11 mouse cellular contexts compared by ENCODE assay signal in genomic region chr2:157471737-157472136, GRCm38 (mm10). TPM values are rescaled to one million over a fixed set of nuclear protein-coding genes. Genes with fewer than 3 reads are reported as not detected.
DNase-seq lines count a peak whose midpoint lies in the region; ATAC-seq lines count a peak whose summit lies in the region.
"Had no signal": no experiment of that assay in that cellular context is flagged by ENCODE, and none has a peak within 500 bp of the region (broad histone marks: within the 10 kb centered on the region; RNA-seq: fewer than 3 reads in every experiment).

No protein-coding gene starts in this region.

- 24% methylated on average over 6 of the region's 6 CpGs for WGBS in heart, embryonic 10.5 days
- WGBS in hindbrain, embryonic 13.5 days: 69% methylated on average over 6 of the region's 6 CpGs
- 76% methylated on average over 6 of the region's 6 CpGs for WGBS in midbrain, embryonic 13.5 days

- H3K4me3 ChIP-seq in heart, embryonic 10.5 days: no peak overlapping the region
- H3K4me3 ChIP-seq in hindbrain, embryonic 13.5 days: no peak overlapping the region
- H3K4me3 ChIP-seq in midbrain, embryonic 13.5 days (replicated peaks): no peak overlapping the region
- H3K4me3 ChIP-seq: heart, adult 2 months had no signal

- no peaks in the 10 kb centered on the region for H3K27me3 ChIP-seq in heart, embryonic 10.5 days (ENCODE audit: insufficient read depth, poor library complexity, severe bottlenecking)
- no peaks in the 10 kb centered on the region for H3K27me3 ChIP-seq in hindbrain, embryonic 13.5 days
- H3K27me3 ChIP-seq in midbrain, embryonic 13.5 days: no peaks in the 10 kb centered on the region

- ATAC-seq in hindbrain, embryonic 13.5 days (ENCODE audit: low FRiP score): no peak
- no peak for ATAC-seq in midbrain, embryonic 13.5 days

- no peak for DNase-seq in heart, embryonic 10.5 days (ENCODE audit: low spot score)
- no peak for DNase-seq in heart, adult 8-10 months (ENCODE audit: low spot score)
- peak; percentile 19 for DNase-seq in NIH3T3 (ENCODE audit: low read depth)
- no peak for DNase-seq in spleen, postnatal 4 days (ENCODE audit: low spot score in 2 of 2)
- DNase-seq in testis, postnatal 14 days (ENCODE audit: low spot score): no peak
- DNase-seq in layer of hippocampus, adult 9-11 months: no peak
- DNase-seq: cerebellum, adult 11-12 months; heart, adult 2 months; kidney, adult 9 months had no signal

- H3K27ac ChIP-seq in heart, embryonic 10.5 days: peak overlapping the region; percentile 56; the same call in 1 of the 2 replicates
- H3K27ac ChIP-seq in hindbrain, embryonic 13.5 days: peak overlapping the region; percentile 94; the same call in 1 of the 2 replicates
- peak overlapping the region; percentile 94 for H3K27ac ChIP-seq in midbrain, embryonic 13.5 days
- H3K27ac ChIP-seq: heart, adult 2 months had no signal

- peaks cover 70% of the 10 kb centered on the region for H3K4me1 ChIP-seq in heart, embryonic 10.5 days
- H3K4me1 ChIP-seq in hindbrain, embryonic 13.5 days (replicated peaks): peaks cover 69% of the 10 kb centered on the region
- peaks cover 73% of the 10 kb centered on the region for H3K4me1 ChIP-seq in midbrain, embryonic 13.5 days (replicated peaks)

- H3K9me3 ChIP-seq in heart, embryonic 10.5 days: no peaks in the 10 kb centered on the region
- no peaks in the 10 kb centered on the region for H3K9me3 ChIP-seq in hindbrain, embryonic 13.5 days
- H3K9me3 ChIP-seq in midbrain, embryonic 13.5 days: no peaks in the 10 kb centered on the region

- peak overlapping the region; percentile 67; the same call in 1 of the 2 replicates for H3K9ac ChIP-seq in hindbrain, embryonic 13.5 days
- H3K9ac ChIP-seq in midbrain, embryonic 13.5 days (replicated peaks): peak overlapping the region; percentile 41; the same call in 1 of the 2 replicates

- H3K4me2 ChIP-seq in hindbrain, embryonic 13.5 days: no peak overlapping the region
- H3K4me2 ChIP-seq in midbrain, embryonic 13.5 days (replicated peaks): no peak overlapping the region

- H3K36me3 ChIP-seq in heart, embryonic 10.5 days: peaks cover 42% of the 10 kb centered on the region
- H3K36me3 ChIP-seq in hindbrain, embryonic 13.5 days: peaks cover 50% of the 10 kb centered on the region
- peaks cover 52% of the 10 kb centered on the region for H3K36me3 ChIP-seq in midbrain, embryonic 13.5 days

RNA-seq across cellular contexts. Expression of gene Src, which starts 53.5 kb away (rescaled TPM):
- polyA plus RNA-seq in heart, embryonic 10.5 days (2016; fragmentation: Nextera tagmentation; extraction: Ambion mirVana): 9.3 and 12.7 TPM in 2 replicates
- total RNA-seq in heart, adult 8-10 months (2022): 1 to 10 TPM; 3.2 to 4.9 (median 3.7) TPM
- polyA plus RNA-seq in hindbrain, embryonic 13.5 days (2015; fragmentation: Nextera tagmentation; extraction: Ambion mirVana): 31.3 and 31.8 TPM in 2 replicates
- 31.6 and 39.1 TPM in 2 replicates for polyA plus RNA-seq in midbrain, embryonic 13.5 days (2015; fragmentation: Nextera tagmentation; extraction: Ambion mirVana)
